Mouse (Mus musculus) hindbrain, embryonic 15.5 days (tissue): ENCODE results near the gene Zfyve28. TPM values are rescaled to one million over a fixed set of nuclear protein-coding genes. Genes with fewer than 3 reads are reported as not detected.

Source experiments
- ATAC-seq: fragments of 200-750 bp; cut with Nextera tagmentation; 2 replicates; pipeline ENCODE4 v1.8.0; 2017; ENCODE audit warnings: low read depth, moderate number of reproducible peaks, moderate TSS enrichment; ENCODE audit not compliant: low FRiP score
- H3K27ac ChIP-seq: fragments of 300-500 bp; sonication (generic); replicated peaks from 2 replicates; pipeline ENCODE4 v1.5.1; 2015; ENCODE audit warnings: mild to moderate bottlenecking, inconsistent platforms
- H3K27me3 ChIP-seq: fragments of 300-500 bp; sonication (generic); 2 replicates; pipeline ENCODE4 v1.6.1; 2015; ENCODE audit warnings: control low read depth, inconsistent platforms
- H3K36me3 ChIP-seq: fragments of 300-500 bp; sonication (generic); 2 replicates; pipeline ENCODE4 v1.6.1; 2015; ENCODE audit warnings: control low read depth, inconsistent platforms
- H3K4me1 ChIP-seq: fragments of 300-500 bp; sonication (generic); replicated peaks from 2 replicates; pipeline ENCODE4 v1.6.1; 2015; ENCODE audit warnings: control low read depth, inconsistent platforms
- H3K4me2 ChIP-seq: fragments of 300-500 bp; sonication (generic); 2 replicates; pipeline ENCODE4 v1.6.1; 2015; ENCODE audit warnings: moderate library complexity, mild to moderate bottlenecking, inconsistent platforms
- H3K4me3 ChIP-seq: fragments of 300-500 bp; sonication (generic); 2 replicates; pipeline ENCODE4 v1.5.1; 2015; ENCODE audit warnings: mild to moderate bottlenecking, inconsistent platforms
- H3K9ac ChIP-seq: fragments of 300-500 bp; sonication (generic); 2 replicates; pipeline ENCODE4 v1.6.1; 2015; ENCODE audit warnings: inconsistent platforms
- H3K9me3 ChIP-seq: fragments of 300-500 bp; sonication (generic); 2 replicates; pipeline ENCODE4 v1.6.1; 2016; ENCODE audit warnings: control low read depth, inconsistent platforms
- WGBS: fragments of 180-500 bp; shearing (Covaris S2); methylation state at CpG from one replicate; pipeline ENCODE4 v1.1.7; 2015; 5-methylcytosine and 5-hydroxymethylcytosine counted together
- polyA plus RNA-seq: library from polyadenylated mRNA; unstranded; fragments of >200 nt; fragmentation: Nextera tagmentation; extraction: Ambion mirVana; gene quantifications from 2 replicates; pipeline ENCODE4 v1.2.1, GENCODE M21; 2015

The Zfyve28 gene
- polyA plus RNA-seq, 1 experiment from 2014 or later = 6.2 TPM

DNA sequence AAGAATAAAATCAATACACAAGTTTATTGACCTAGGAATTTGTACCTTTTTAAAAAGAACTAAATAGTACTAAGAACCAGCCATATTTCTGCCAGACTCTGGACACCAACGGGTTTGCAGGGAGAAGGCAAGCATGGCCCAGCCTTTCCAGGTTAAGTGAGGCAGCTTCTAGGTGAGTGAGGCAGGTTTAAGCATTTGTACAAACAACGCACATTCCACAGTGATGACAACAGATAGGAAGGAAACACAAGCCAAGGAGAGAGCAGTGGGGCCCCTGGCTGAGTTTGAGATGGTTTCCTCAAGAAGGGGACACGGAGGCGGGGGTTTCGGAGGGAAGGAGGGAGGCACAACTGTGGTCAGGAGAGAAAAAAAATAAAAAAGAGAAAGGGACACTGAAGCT lies 69.6 kb downstream of the Zfyve28 start:
- Histone ChIP-seq H3K9me3 (no peaks in the 10 kb centered on the region), H3K27ac (no peak overlapping the region), H3K27me3 (no peaks in the 10 kb centered on the region), H3K4me1 (no peaks in the 10 kb centered on the region), H3K36me3 (no peaks in the 10 kb centered on the region), H3K9ac (no peak overlapping the region), H3K4me3 (no peak overlapping the region), H3K4me2 (no peak overlapping the region)
- WGBS = 81% methylated on average over 5 of the region's 5 CpGs
- no peak for ATAC-seq

DNA sequence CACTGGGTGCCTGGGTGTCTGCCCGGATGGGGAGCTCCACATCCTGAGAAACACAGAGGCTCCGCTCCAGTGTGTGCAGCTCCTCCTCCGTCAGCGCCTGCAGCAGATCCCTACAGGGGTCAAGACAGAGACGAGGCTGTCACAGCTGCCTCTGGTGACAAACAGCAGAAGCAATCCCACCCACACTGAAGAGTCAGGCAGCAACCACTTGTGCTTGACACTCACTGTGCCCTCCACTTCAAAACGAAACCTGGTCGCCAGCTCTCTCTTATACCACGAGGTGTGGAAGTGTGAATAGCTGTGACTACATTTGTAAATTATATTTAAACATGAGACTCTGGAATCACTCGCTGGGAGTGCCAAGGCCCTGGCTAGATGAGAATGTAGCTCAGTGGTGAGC lies 70.5 kb downstream of the Zfyve28 start:
- Histone ChIP-seq H3K4me3 (no peak overlapping the region), H3K4me1 (no peaks in the 10 kb centered on the region), H3K36me3 (no peaks in the 10 kb centered on the region), H3K9me3 (no peaks in the 10 kb centered on the region), H3K4me2 (no peak overlapping the region), H3K27ac (no peak overlapping the region), H3K27me3 (no peaks in the 10 kb centered on the region), H3K9ac (no peak overlapping the region)
- 72% methylated on average over 9 of the region's 9 CpGs for WGBS
- no peak for ATAC-seq

DNA sequence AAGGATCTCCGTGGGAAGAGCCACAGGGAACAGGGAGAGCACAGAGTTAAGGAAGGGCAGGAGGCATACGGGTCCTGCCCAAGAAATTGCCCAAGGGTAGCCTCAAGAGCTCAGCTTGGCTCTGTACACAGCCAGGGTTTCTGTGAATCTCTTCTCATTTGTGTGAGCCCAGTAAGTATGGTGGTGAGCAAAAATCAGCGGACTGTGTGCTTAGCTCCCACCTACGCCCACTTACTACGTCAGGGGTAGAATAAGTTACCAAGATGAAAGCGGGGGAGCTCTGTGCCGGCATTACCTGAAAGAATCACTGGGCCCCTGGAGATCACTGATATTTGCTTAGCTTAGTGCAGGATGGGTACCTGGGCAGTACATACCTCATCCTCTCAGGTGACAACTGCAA lies 72.2 kb downstream of the Zfyve28 start:
- no peak overlapping the region for H3K4me3 ChIP-seq
- no peaks in the 10 kb centered on the region for H3K36me3 ChIP-seq
- H3K4me1 ChIP-seq = no peaks in the 10 kb centered on the region
- H3K27ac ChIP-seq = no peak overlapping the region
- no peak for ATAC-seq
- no peaks in the 10 kb centered on the region for H3K9me3 ChIP-seq
- no peak overlapping the region for H3K9ac ChIP-seq
- H3K4me2 ChIP-seq = no peak overlapping the region
- H3K27me3 ChIP-seq = no peaks in the 10 kb centered on the region
- 78% methylated on average over 7 of the region's 7 CpGs for WGBS

- H3K9me3 ChIP-seq = no peaks in the 10 kb centered on the region
- no peak overlapping the region for H3K4me3 ChIP-seq
- H3K27ac ChIP-seq = no peak overlapping the region
- no peak overlapping the region for H3K9ac ChIP-seq
- no peaks in the 10 kb centered on the region for H3K27me3 ChIP-seq
- no peak overlapping the region for H3K4me2 ChIP-seq
- no peak for ATAC-seq
- WGBS = 85% methylated on average over 8 of the region's 8 CpGs
- no peaks in the 10 kb centered on the region for H3K4me1 ChIP-seq
- H3K36me3 ChIP-seq = no peaks in the 10 kb centered on the region
These were observed 74.6 kb downstream of the Zfyve28 start for GRCm38 (mm10) chr5:34213659-34214058.

DNA sequence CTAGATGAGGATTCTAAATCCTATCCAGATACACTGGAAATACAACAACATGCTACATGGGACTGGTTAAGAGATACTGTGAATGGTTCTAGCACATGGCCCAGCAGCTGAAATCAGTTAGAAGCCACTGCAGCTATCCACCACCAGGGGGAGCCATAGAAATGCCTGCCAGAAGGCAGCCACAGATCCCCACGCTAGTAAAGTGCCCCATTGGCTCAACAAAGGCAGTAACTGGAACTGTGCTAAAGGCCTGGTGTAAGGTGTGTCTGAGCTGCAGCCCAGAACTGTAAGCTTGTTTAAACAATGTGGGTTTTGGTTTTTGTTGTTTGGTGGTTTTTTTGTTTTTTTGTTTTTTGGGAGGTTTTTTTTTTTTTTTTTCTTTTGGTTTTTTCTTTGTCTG lies 78.0 kb downstream of the Zfyve28 start:
- WGBS = 0% methylated on average over 1 of the region's 1 CpGs
- Histone ChIP-seq H3K27ac (no peak overlapping the region), H3K4me2 (no peak overlapping the region), H3K4me3 (no peak overlapping the region), H3K27me3 (no peaks in the 10 kb centered on the region), H3K9ac (no peak overlapping the region), H3K4me1 (no peaks in the 10 kb centered on the region), H3K9me3 (no peaks in the 10 kb centered on the region), H3K36me3 (no peaks in the 10 kb centered on the region)
- peak; percentile 42; the same call in 1 of the 2 replicates for ATAC-seq

- no peak for ATAC-seq
- Histone ChIP-seq H3K36me3 (no peaks in the 10 kb centered on the region), H3K4me2 (no peak overlapping the region), H3K9ac (no peak overlapping the region), H3K4me3 (no peak overlapping the region), H3K27ac (no peak overlapping the region), H3K9me3 (no peaks in the 10 kb centered on the region), H3K4me1 (no peaks in the 10 kb centered on the region), H3K27me3 (no peaks in the 10 kb centered on the region)
- WGBS = 55% methylated on average over 3 of the region's 3 CpGs
These were observed 80.7 kb downstream of the Zfyve28 start for GRCm38 (mm10) chr5:34207503-34207902.

GRCm38 (mm10) chr5:34205788-34206187 lies 82.5 kb downstream of the Zfyve28 start:
- no peak overlapping the region for H3K27ac ChIP-seq
- ATAC-seq = no peak
- no peaks in the 10 kb centered on the region for H3K9me3 ChIP-seq
- H3K4me2 ChIP-seq = no peak overlapping the region
- 85% methylated on average over 2 of the region's 2 CpGs for WGBS
- no peaks in the 10 kb centered on the region for H3K27me3 ChIP-seq
- no peak overlapping the region for H3K9ac ChIP-seq
- no peaks in the 10 kb centered on the region for H3K4me1 ChIP-seq
- no peaks in the 10 kb centered on the region for H3K36me3 ChIP-seq
- no peak overlapping the region for H3K4me3 ChIP-seq

DNA sequence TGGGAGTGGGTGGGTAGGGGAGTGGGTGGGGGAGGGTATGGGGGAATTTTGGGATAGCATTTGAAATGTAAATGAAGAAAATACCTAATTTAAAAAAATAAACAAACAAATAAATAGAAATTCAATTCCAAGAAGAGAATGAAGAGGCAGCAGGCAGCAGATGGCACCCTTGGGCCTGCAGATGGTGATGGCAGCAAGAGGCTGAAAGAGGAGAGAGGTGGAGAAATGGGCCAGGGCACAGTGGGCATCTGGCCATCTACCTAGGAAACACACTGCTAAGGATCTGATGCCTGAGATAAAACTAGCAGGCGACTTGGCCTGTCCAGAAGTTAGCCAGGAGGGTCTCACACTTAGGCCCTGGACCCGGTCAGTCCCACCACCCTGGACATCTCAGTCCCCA lies 83.3 kb downstream of the Zfyve28 start:
- 89% methylated on average over 2 of the region's 2 CpGs for WGBS
- H3K27ac ChIP-seq = no peak overlapping the region
- no peaks in the 10 kb centered on the region for H3K4me1 ChIP-seq
- ATAC-seq = no peak
- no peak overlapping the region for H3K4me3 ChIP-seq
- H3K9me3 ChIP-seq = no peaks in the 10 kb centered on the region
- H3K4me2 ChIP-seq = no peak overlapping the region
- no peaks in the 10 kb centered on the region for H3K36me3 ChIP-seq
- H3K27me3 ChIP-seq = no peaks in the 10 kb centered on the region
- H3K9ac ChIP-seq = no peak overlapping the region

- WGBS = 74% methylated on average over 4 of the region's 4 CpGs
- Histone ChIP-seq H3K36me3 (no peaks in the 10 kb centered on the region), H3K4me1 (no peaks in the 10 kb centered on the region), H3K27me3 (no peaks in the 10 kb centered on the region), H3K9ac (no peak overlapping the region), H3K27ac (no peak overlapping the region), H3K4me2 (no peak overlapping the region), H3K4me3 (no peak overlapping the region), H3K9me3 (no peaks in the 10 kb centered on the region)
- no peak for ATAC-seq
These were observed 86.2 kb downstream of the Zfyve28 start for GRCm38 (mm10) chr5:34202006-34202405.

DNA sequence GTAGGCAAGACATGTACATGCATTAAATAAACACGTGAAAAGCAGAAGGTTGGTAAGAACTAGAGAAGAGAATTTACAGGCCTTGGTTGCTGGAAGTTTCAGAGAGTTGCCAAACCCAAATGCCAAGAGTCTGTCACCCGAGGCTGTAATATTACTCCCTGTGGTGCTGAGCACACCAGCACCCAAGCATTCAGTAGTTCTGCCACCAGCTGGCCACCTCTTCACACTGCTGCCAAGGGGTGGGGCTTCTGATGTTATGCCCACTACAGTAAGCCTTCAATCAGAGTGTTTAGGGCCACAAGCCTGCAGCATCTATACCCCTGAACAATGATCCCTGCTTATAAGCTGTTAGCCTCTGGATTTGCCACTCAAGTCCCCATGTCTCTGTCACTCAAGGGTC lies 86.9 kb downstream of the Zfyve28 start:
- Histone ChIP-seq H3K4me2 (no peak overlapping the region), H3K9me3 (no peaks in the 10 kb centered on the region), H3K9ac (no peak overlapping the region), H3K4me1 (no peaks in the 10 kb centered on the region), H3K27ac (no peak overlapping the region), H3K36me3 (no peaks in the 10 kb centered on the region), H3K4me3 (no peak overlapping the region), H3K27me3 (no peaks in the 10 kb centered on the region)
- no peak for ATAC-seq
- 65% methylated on average over 2 of the region's 2 CpGs for WGBS

GRCm38 (mm10) chr5:34198615-34199014 lies 89.6 kb downstream of the Zfyve28 start:
- no peak overlapping the region for H3K4me2 ChIP-seq
- H3K27ac ChIP-seq = no peak overlapping the region
- no peak overlapping the region for H3K4me3 ChIP-seq
- no peaks in the 10 kb centered on the region for H3K4me1 ChIP-seq
- H3K27me3 ChIP-seq = no peaks in the 10 kb centered on the region
- no peak for ATAC-seq
- H3K9ac ChIP-seq = no peak overlapping the region
- H3K9me3 ChIP-seq = no peaks in the 10 kb centered on the region
- H3K36me3 ChIP-seq = no peaks in the 10 kb centered on the region
- WGBS = 91% methylated on average over 6 of the region's 6 CpGs

GRCm38 (mm10) chr5:34197243-34197642 lies 91.0 kb downstream of the Zfyve28 start:
- Histone ChIP-seq H3K27me3 (no peaks in the 10 kb centered on the region), H3K4me3 (no peak overlapping the region), H3K27ac (no peak overlapping the region), H3K9ac (no peak overlapping the region), H3K4me2 (no peak overlapping the region), H3K4me1 (no peaks in the 10 kb centered on the region), H3K9me3 (no peaks in the 10 kb centered on the region), H3K36me3 (no peaks in the 10 kb centered on the region)
- WGBS = 81% methylated on average over 4 of the region's 4 CpGs
- no peak for ATAC-seq

GRCm38 (mm10) chr5:34196423-34196822 lies 91.8 kb downstream of the Zfyve28 start:
- no peak for ATAC-seq
- Histone ChIP-seq H3K4me3 (no peak overlapping the region), H3K9ac (no peak overlapping the region), H3K4me2 (no peak overlapping the region), H3K4me1 (no peaks in the 10 kb centered on the region), H3K27ac (no peak overlapping the region), H3K9me3 (no peaks in the 10 kb centered on the region), H3K27me3 (no peaks in the 10 kb centered on the region), H3K36me3 (no peaks in the 10 kb centered on the region)
- WGBS = 84% methylated on average over 7 of the region's 7 CpGs
